Mouse (Mus musculus): ENCODE results near the gene Bbs9. TPM values are rescaled to one million over a fixed set of nuclear protein-coding genes. Genes with fewer than 3 reads are reported as not detected.
A peak's percentile ranks its signal among the peaks of the same experiment; 100 is the strongest.

Bbs9 gene
- total and polyA plus RNA-seq, 2 experiments from 2014 or later, result 22.6 to 40.0 TPM

DNA sequence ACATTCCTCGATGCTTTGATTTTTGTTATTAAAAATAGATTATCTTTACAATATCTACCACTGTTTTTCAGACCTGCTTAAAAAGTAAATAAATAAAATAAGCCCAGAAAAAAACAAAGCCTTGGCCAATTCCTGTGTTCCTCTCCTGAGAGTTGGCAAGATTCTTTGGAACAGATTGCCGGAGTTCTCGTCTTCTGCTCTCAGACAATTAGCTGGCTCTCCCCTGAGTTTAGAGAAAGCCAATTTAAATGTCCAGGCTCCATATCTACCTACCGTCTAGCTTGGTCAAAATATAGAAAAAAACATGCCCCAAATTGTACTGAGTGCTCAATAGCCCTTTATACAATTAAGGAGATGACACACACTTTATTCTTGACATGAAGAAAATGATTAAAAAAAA is 284.9 kb downstream of the Bbs9 start:
- Histone ChIP-seq H3K36me3 (ENCODE audit: insufficient read depth, low read length) (no peaks in the 10 kb centered on the region), H3K4me1 (ENCODE audit: insufficient read depth, low read length) (no peaks in the 10 kb centered on the region), H3K27me3 (ENCODE audit: insufficient read depth, low read length) (no peaks in the 10 kb centered on the region), H3K4me2 (ENCODE audit: low read depth, low read length, poor library complexity, severe bottlenecking) (no peak overlapping the region), H3K9ac (replicated peaks; ENCODE audit: low read length, poor library complexity, severe bottlenecking) (no peak overlapping the region), H3K4me3 (ENCODE audit: low read depth, low read length) (no peak overlapping the region), H3K27ac (ENCODE audit: low read depth, low read length) (no peak overlapping the region), H3K9me3 (ENCODE audit: low read length) (no peaks in the 10 kb centered on the region)
- ATAC-seq (ENCODE audit: low FRiP score) (no peak), DNase-seq (ENCODE audit: low spot score) (no peak)
- 69% methylated on average over 4 of the region's 4 CpGs for WGBS
- TF ChIP-seq CTCF (IDR thresholded peaks at IDR 0.05), result no peak

DNA sequence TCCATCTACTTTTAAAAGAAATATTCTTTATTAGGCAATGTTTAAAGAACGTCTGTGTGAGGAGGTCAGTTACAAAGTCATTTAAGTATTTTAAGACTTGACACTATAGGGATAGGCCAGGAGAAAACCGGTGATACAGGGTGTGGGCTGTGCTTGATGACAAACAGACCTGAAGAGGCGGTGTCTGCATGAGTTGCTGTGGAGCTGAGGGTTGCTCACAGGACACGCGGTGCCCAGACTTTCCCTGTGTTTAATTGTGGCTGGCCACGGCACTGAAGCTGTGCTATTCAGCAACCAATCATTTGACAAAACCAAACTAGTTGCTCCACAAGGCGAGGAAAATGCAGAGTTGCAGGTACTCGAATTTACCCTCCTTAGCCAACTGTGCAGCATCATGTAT is 286.0 kb downstream of the Bbs9 start:
- Histone ChIP-seq H3K9me3 (ENCODE audit: low read length) (no peaks in the 10 kb centered on the region), H3K27ac (ENCODE audit: low read depth, low read length) (no peak overlapping the region), H3K36me3 (ENCODE audit: insufficient read depth, low read length) (no peaks in the 10 kb centered on the region), H3K9ac (replicated peaks; ENCODE audit: low read length, poor library complexity, severe bottlenecking) (no peak overlapping the region), H3K4me3 (ENCODE audit: low read depth, low read length) (no peak overlapping the region), H3K4me1 (ENCODE audit: insufficient read depth, low read length) (no peaks in the 10 kb centered on the region), H3K4me2 (ENCODE audit: low read depth, low read length, poor library complexity, severe bottlenecking) (no peak overlapping the region), H3K27me3 (ENCODE audit: insufficient read depth, low read length) (no peaks in the 10 kb centered on the region)
- 89% methylated on average over 8 of the region's 8 CpGs for WGBS
- ATAC-seq (ENCODE audit: low FRiP score) (no peak), DNase-seq (ENCODE audit: low spot score) (no peak)
- no peak for TF ChIP-seq CTCF (IDR thresholded peaks at IDR 0.05)

DNA sequence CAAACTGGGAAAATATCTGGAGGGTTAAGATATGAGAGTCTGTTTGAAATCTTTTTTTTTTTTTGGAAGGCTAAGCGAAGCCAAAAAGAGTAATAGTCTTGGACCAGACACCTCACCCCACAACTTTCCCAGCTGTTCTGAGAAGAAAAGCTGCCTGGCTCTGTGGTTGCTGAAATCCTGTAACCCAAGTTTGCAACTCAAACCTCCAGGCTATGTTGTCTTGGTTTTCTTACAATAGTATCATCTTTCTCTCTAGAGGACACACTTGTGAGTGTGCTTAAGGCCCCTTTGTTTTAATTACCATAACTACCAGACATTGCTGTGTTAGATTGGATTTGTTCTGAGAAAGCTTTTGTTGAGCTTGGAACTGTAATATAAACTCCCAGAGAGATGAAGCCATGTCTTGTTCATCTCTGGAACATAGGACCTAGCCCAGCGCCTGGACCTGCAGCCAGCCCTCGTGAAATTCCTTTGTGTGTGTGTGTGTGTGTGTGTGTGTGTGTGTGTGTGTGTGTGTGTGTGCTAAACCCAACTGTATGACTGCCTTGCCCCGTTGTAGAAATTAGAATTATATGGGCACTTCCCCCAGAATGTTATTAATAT is 290.2 kb downstream of the Bbs9 start:
- H3K27me3 ChIP-seq (ENCODE audit: insufficient read depth, low read length), result no peaks in the 10 kb centered on the region
- ATAC-seq (ENCODE audit: low FRiP score), result no peak
- no peaks in the 10 kb centered on the region for H3K9me3 ChIP-seq (ENCODE audit: low read length)
- H3K9ac ChIP-seq (replicated peaks; ENCODE audit: low read length, poor library complexity, severe bottlenecking), result no peak overlapping the region
- no peak overlapping the region for H3K4me3 ChIP-seq (ENCODE audit: low read depth, low read length)
- TF ChIP-seq CTCF (IDR thresholded peaks at IDR 0.05), result no peak
- DNase-seq (ENCODE audit: low spot score), result no peak
- H3K4me1 ChIP-seq (ENCODE audit: insufficient read depth, low read length), result no peaks in the 10 kb centered on the region
- 62% methylated on average over 4 of the region's 4 CpGs for WGBS
- H3K36me3 ChIP-seq (ENCODE audit: insufficient read depth, low read length), result no peaks in the 10 kb centered on the region
- no peak overlapping the region for H3K27ac ChIP-seq (ENCODE audit: low read depth, low read length)
- no peak overlapping the region for H3K4me2 ChIP-seq (ENCODE audit: low read depth, low read length, poor library complexity, severe bottlenecking)

DNA sequence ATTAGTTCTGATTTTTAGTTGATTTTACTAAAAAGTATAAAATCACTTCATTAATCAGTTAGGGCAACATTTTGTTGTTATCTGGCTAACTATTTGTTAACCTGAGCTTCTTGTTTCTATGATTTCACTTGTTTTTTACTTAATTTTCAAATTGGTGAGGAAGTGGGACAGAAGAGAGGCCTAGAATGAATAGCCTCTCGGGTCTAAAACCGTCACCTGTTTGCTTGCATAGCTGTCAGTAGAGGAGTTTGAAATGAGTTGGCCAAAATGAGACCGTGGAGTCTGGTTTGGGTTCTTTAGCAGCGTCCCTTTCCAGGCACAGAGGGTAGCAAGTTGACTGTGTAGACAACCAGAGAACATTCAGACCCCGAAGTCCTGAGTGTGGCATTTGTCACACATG is 291.6 kb downstream of the Bbs9 start:
- Histone ChIP-seq H3K4me3 (ENCODE audit: low read depth, low read length) (no peak overlapping the region), H3K9me3 (ENCODE audit: low read length) (no peaks in the 10 kb centered on the region), H3K36me3 (ENCODE audit: insufficient read depth, low read length) (no peaks in the 10 kb centered on the region), H3K4me1 (ENCODE audit: insufficient read depth, low read length) (no peaks in the 10 kb centered on the region), H3K9ac (replicated peaks; ENCODE audit: low read length, poor library complexity, severe bottlenecking) (no peak overlapping the region), H3K27ac (ENCODE audit: low read depth, low read length) (no peak overlapping the region), H3K27me3 (ENCODE audit: insufficient read depth, low read length) (no peaks in the 10 kb centered on the region), H3K4me2 (ENCODE audit: low read depth, low read length, poor library complexity, severe bottlenecking) (no peak overlapping the region)
- no peak for ATAC-seq (ENCODE audit: low FRiP score)
- 94% methylated on average over 5 of the region's 5 CpGs for WGBS
- TF ChIP-seq CTCF (IDR thresholded peaks at IDR 0.05), result no peak
- no peak for DNase-seq (ENCODE audit: low spot score)

DNA sequence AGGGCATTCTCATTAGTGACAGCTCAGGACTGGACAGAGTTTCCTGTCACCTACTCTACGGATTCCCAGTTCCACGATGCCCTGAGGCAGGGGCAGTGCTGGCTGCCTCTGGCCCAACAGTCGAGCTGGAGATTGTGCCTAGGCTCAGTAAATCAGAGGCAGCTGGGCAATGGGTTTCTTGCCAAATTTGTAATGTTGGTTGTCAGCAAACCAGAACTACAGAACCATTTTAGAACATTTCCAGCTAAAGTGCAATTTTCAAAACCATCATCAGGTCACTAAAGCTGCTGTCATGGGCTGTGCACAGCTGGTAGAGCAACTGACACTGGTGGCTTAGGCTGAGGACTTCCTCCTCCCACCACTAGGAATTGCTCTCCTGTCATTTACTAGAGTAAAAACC is 292.3 kb downstream of the Bbs9 start:
- Histone ChIP-seq H3K9me3 (ENCODE audit: low read length) (no peaks in the 10 kb centered on the region), H3K4me3 (ENCODE audit: low read depth, low read length) (no peak overlapping the region), H3K4me1 (ENCODE audit: insufficient read depth, low read length) (no peaks in the 10 kb centered on the region), H3K27me3 (ENCODE audit: insufficient read depth, low read length) (no peaks in the 10 kb centered on the region), H3K4me2 (ENCODE audit: low read depth, low read length, poor library complexity, severe bottlenecking) (no peak overlapping the region), H3K9ac (replicated peaks; ENCODE audit: low read length, poor library complexity, severe bottlenecking) (no peak overlapping the region), H3K27ac (ENCODE audit: low read depth, low read length) (no peak overlapping the region), H3K36me3 (ENCODE audit: insufficient read depth, low read length) (no peaks in the 10 kb centered on the region)
- no peak for ATAC-seq (ENCODE audit: low FRiP score)
- 0 out of 2 replicates have a peak, but pooled peaks have one; percentile 1 for TF ChIP-seq CTCF (IDR thresholded peaks at IDR 0.05)
- DNase-seq (ENCODE audit: low spot score), result no peak
- WGBS, result 79% methylated on average over 3 of the region's 3 CpGs

DNA sequence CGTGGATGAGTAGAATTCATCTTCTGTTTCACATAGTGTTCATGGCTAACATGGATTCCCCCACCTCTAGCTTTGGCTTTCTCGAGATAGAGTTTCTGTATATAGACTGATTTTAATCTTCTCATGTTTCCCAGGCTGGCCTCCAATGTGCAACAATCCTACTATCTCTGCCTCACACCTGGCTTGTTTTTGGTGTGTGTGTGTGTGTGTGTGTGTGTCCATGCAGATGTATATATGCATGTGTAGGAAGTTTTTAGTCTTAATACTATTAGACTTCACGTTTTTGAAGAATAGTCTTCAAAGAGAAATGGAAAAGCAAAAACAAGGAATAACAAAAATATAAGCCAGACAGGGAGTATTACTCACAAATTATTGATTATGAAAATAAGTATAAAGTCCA is 296.3 kb downstream of the Bbs9 start:
- Histone ChIP-seq H3K9ac (replicated peaks; ENCODE audit: low read length, poor library complexity, severe bottlenecking) (no peak overlapping the region), H3K36me3 (ENCODE audit: insufficient read depth, low read length) (no peaks in the 10 kb centered on the region), H3K4me2 (ENCODE audit: low read depth, low read length, poor library complexity, severe bottlenecking) (no peak overlapping the region), H3K27ac (ENCODE audit: low read depth, low read length) (no peak overlapping the region), H3K27me3 (ENCODE audit: insufficient read depth, low read length) (no peaks in the 10 kb centered on the region), H3K4me3 (ENCODE audit: low read depth, low read length) (no peak overlapping the region), H3K9me3 (ENCODE audit: low read length) (no peaks in the 10 kb centered on the region), H3K4me1 (ENCODE audit: insufficient read depth, low read length) (no peaks in the 10 kb centered on the region)
- TF ChIP-seq CTCF (IDR thresholded peaks at IDR 0.05), result no peak
- DNase-seq (ENCODE audit: low spot score), result no peak
- ATAC-seq (ENCODE audit: low FRiP score), result no peak
- 84% methylated on average over 3 of the region's 3 CpGs for WGBS
